Mouse (Mus musculus) embryonic fibroblast, embryonic 13.5 days (primary cell): ENCODE data around the gene Sh3bgrl.

Experiments used
- CTCF ChIP-seq: IDR thresholded peaks from 2 replicates; pipeline ENCODE4 v1.5.1; 2011; ENCODE audit warnings: mild to moderate bottlenecking, control low read depth, low read length, moderate library complexity, borderline replicate concordance; ENCODE audit not compliant: insufficient read depth
- POLR2A ChIP-seq: IDR thresholded peaks from 2 replicates; pipeline ENCODE4 v1.6.1; 2011; ENCODE audit warnings: low read depth, mild to moderate bottlenecking, control low read depth, low read length, moderate library complexity

GRCm38 (mm10) chrX:109196468-109196867, 101.3 kb downstream of the Sh3bgrl start, which contains the start of gene Gm6377:
- TF ChIP-seq CTCF (no peak), POLR2A (no peak)
